Mouse (Mus musculus): ENCODE results near the gene Kctd19.

DNA sequence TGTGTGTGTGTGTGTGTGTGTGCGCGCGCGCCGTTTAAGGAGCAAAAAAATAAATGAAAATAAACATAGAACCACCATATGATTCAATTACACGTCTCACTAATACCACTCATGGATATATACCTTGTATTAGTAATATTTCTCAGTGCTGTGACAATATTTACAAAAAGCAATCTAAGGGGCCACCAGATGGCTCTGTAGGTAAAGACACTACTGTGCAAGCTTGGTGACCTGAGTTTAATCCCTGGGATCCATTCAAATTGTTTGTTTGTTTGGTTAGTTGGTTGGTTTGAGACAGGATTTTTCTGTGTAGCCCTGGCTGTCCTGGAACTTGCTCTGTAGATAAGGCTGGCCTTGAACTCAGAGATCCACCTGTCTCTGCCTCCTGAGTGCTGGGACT lies 3.4 kb downstream of the Kctd19 start:
- no peak for TF ChIP-seq GATA1 (IDR thresholded peaks at IDR 0.05; ENCODE audit: low read length)
- TF ChIP-seq TAL1 (IDR thresholded peaks at IDR 0.05; ENCODE audit: low read length) = no peak

Data from erythroblast, embryonic 14.5 days (primary cell).